Mouse (Mus musculus): ENCODE data around the gene Zg16. TPM values are rescaled to one million over a fixed set of nuclear protein-coding genes. Genes with fewer than 3 reads are reported as not detected.

Gene Zg16
- polyA plus RNA-seq, 1 experiment from 2014 or later, result not detected

DNA sequence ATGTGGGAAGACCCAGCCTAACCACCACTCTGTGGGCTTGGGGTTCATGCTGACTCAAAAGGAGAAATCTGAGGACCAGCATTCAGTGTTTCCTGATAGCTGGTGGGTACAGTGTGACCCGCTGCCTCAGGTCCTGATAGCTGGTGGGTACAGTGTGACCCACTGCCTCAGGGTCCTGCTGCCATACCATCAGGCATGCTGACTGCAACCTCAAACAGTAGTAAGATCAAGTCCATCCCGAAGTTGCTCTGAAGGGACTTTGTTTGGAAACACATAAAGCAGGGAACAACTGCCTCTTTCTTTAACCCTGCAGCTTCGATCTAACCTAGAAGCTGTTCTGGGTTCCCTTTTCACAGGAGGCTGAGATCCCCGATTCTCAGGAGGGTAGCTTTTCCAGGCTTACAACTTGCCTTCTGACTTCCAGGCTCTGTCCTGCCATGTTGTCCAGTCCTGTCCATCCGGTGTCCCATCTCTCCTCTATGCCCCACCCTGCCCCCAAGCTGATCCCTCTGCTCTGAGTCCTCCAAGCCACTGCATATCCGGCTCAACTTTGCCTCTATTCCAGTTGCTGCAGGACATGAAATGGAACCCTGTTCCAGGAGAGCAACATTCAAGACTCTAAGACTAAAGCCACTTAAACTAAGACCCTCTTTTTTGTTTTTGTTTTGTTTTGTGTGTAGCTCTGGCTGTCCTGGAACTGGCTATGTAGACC, 79.7 kb downstream of the Zg16 start:
- Histone ChIP-seq H3K27me3 (no peaks in the 10 kb centered on the region), H3K9ac (no peak overlapping the region), H3K4me3 (replicated peaks) (no peak overlapping the region), H3K36me3 (peaks cover 5% of the 10 kb centered on the region), H3K9me3 (replicated peaks) (no peaks in the 10 kb centered on the region), H3K27ac (no peak overlapping the region), H3K4me2 (no peak overlapping the region), H3K4me1 (peaks cover 20% of the 10 kb centered on the region)
- WGBS, result 85% methylated on average over 6 of the region's 6 CpGs
- ATAC-seq (replicated peaks; ENCODE audit: low FRiP score), result no peak

DNA sequence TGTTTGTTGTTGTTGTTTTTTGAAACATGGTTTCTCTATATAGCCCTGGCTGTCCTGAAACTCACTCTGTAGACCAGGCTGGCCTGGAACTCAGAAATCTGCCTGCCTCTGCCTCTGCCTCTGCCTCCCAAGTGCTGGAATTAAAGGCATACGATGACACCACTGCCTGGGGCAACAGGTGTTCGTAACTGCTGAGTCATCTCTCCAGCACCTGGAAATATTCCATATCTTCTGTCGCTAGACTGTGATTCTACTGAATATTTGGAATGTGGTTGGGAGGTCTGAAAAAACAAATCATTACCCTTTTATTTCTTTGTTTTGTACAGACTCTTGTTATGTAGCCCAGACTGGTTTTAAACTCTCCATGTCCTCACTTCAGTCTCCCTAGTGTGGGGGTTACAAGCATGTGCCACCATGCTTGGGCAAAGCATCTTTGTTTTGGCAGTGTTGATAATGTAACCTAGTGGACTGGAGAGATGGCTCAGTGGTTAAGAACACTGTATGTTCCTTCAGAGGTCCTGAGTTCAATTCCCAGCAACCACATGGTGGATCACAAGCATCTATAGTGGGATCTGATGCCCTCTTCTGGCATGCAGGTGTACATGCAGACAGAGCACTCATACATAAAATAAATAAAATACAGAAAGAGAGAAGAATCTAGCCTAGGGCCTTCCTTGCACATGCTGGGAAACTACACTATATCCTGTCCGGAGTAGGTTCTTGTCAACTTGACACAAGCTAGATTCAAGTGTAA, 82.8 kb downstream of the Zg16 start:
- Histone ChIP-seq H3K9ac (no peak overlapping the region), H3K4me3 (replicated peaks) (no peak overlapping the region), H3K36me3 (no peaks in the 10 kb centered on the region), H3K4me1 (peaks cover 12% of the 10 kb centered on the region), H3K4me2 (no peak overlapping the region), H3K9me3 (replicated peaks) (no peaks in the 10 kb centered on the region), H3K27ac (no peak overlapping the region), H3K27me3 (no peaks in the 10 kb centered on the region)
- WGBS, result 87% methylated on average over 4 of the region's 4 CpGs
- no peak for ATAC-seq (replicated peaks; ENCODE audit: low FRiP score)

DNA sequence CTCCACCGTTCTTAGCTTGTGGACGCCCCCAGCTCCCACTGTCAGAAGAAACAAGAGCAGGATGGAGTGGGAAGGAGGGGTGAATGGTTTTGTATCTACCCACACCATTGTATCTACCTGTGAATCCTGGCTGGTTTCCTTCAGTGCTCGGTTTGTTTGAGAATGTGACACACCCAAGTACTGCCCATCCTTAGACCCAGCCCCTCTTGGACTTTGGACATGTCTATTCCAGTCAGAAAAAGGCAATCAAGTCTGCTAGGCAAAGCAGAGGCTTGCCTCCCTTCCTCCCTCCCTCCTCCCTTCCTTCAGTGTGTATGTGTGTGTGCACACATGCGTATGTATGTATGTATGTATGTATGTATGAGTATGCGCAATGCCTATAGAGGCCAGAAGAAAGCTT, 83.5 kb downstream of the Zg16 start:
- WGBS, result 91% methylated on average over 5 of the region's 5 CpGs
- no peak overlapping the region for H3K9ac ChIP-seq
- no peaks in the 10 kb centered on the region for H3K36me3 ChIP-seq
- peaks cover 5% of the 10 kb centered on the region for H3K4me1 ChIP-seq
- no peak for ATAC-seq (replicated peaks; ENCODE audit: low FRiP score)
- H3K4me3 ChIP-seq (replicated peaks), result no peak overlapping the region
- H3K4me2 ChIP-seq, result no peak overlapping the region
- no peaks in the 10 kb centered on the region for H3K9me3 ChIP-seq (replicated peaks)
- H3K27ac ChIP-seq, result no peak overlapping the region
- H3K27me3 ChIP-seq, result no peaks in the 10 kb centered on the region

Small RNA genes within 50 kb of the gene (microRNA-seq; reads per million reads assigned to microRNA genes)
- gene Gm44343, result not detected

Other genes with a start within 250 kb of the Zg16 start
- gene Doc2a, start 239.9 kb downstream of the Zg16 start, polyA plus RNA-seq (2015; fragmentation: Nextera tagmentation; extraction: Ambion mirVana), result 6.6 and 11.4 TPM in 2 replicates
- 36.8 and 40.1 TPM in 2 replicates for gene Hirip3, start 225.4 kb downstream of the Zg16 start, polyA plus RNA-seq (2015; fragmentation: Nextera tagmentation; extraction: Ambion mirVana)
- 88.9 and 91.0 TPM in 2 replicates for gene Ino80e, start 225.0 kb downstream of the Zg16 start, polyA plus RNA-seq (2015; fragmentation: Nextera tagmentation; extraction: Ambion mirVana)
- gene Taok2, start 202.6 kb downstream of the Zg16 start, polyA plus RNA-seq (2015; fragmentation: Nextera tagmentation; extraction: Ambion mirVana), result 45.8 and 54.2 TPM in 2 replicates
- 28.5 and 31.6 TPM in 2 replicates for gene Tmem219, start 164.4 kb downstream of the Zg16 start, polyA plus RNA-seq (2015; fragmentation: Nextera tagmentation; extraction: Ambion mirVana)
- gene Kctd13, start 158.4 kb downstream of the Zg16 start, polyA plus RNA-seq (2015; fragmentation: Nextera tagmentation; extraction: Ambion mirVana), result 15.5 and 17.0 TPM in 2 replicates
- 0.21 TPM in 1 of 2 replicates, not detected in the other for gene Asphd1, start 137.7 kb downstream of the Zg16 start, polyA plus RNA-seq (2015; fragmentation: Nextera tagmentation; extraction: Ambion mirVana)
- 1.3 and 2.5 TPM in 2 replicates for gene Sez6l2, start 136.8 kb downstream of the Zg16 start, polyA plus RNA-seq (2015; fragmentation: Nextera tagmentation; extraction: Ambion mirVana)
- 106 and 115 TPM in 2 replicates for gene Cdipt, start 111.4 kb downstream of the Zg16 start, polyA plus RNA-seq (2015; fragmentation: Nextera tagmentation; extraction: Ambion mirVana)
- 1.4 and 1.5 TPM in 2 replicates for gene Cdiptos, start 111.2 kb downstream of the Zg16 start, polyA plus RNA-seq (2015; fragmentation: Nextera tagmentation; extraction: Ambion mirVana)
- 15.3 and 16.8 TPM in 2 replicates for gene Mvp, start 72.7 kb downstream of the Zg16 start, polyA plus RNA-seq (2015; fragmentation: Nextera tagmentation; extraction: Ambion mirVana)
- gene Pagr1b, start 70.8 kb downstream of the Zg16 start, polyA plus RNA-seq (2015; fragmentation: Nextera tagmentation; extraction: Ambion mirVana), result 0.45 TPM in 1 of 2 replicates, not detected in the other
- 44.8 and 59.5 TPM in 2 replicates for gene Pagr1a, start 70.0 kb downstream of the Zg16 start, polyA plus RNA-seq (2015; fragmentation: Nextera tagmentation; extraction: Ambion mirVana)
- 52.6 and 61.2 TPM in 2 replicates for gene Gm42742, start 66.2 kb downstream of the Zg16 start, polyA plus RNA-seq (2015; fragmentation: Nextera tagmentation; extraction: Ambion mirVana)
- 5.4 and 7.2 TPM in 2 replicates for gene Prrt2, start 66.1 kb downstream of the Zg16 start, polyA plus RNA-seq (2015; fragmentation: Nextera tagmentation; extraction: Ambion mirVana)
- gene Maz, start 60.3 kb downstream of the Zg16 start, polyA plus RNA-seq (2015; fragmentation: Nextera tagmentation; extraction: Ambion mirVana), result 64.4 and 65.8 TPM in 2 replicates
- gene Kif22, start 44.9 kb downstream of the Zg16 start, polyA plus RNA-seq (2015; fragmentation: Nextera tagmentation; extraction: Ambion mirVana), result 136 and 141 TPM in 2 replicates
- gene AI467606, start 4.0 kb upstream of the Zg16 start, polyA plus RNA-seq (2015; fragmentation: Nextera tagmentation; extraction: Ambion mirVana), result 3.3 and 3.8 TPM in 2 replicates
- gene Qprt, start 34.9 kb upstream of the Zg16 start, polyA plus RNA-seq (2015; fragmentation: Nextera tagmentation; extraction: Ambion mirVana), result 16.7 and 19.0 TPM in 2 replicates
- 0.32 and 0.37 TPM in 2 replicates for gene Spn, start 50.5 kb upstream of the Zg16 start, polyA plus RNA-seq (2015; fragmentation: Nextera tagmentation; extraction: Ambion mirVana)
- 59.3 and 66.6 TPM in 2 replicates for gene Cd2bp2, start 108.7 kb upstream of the Zg16 start, polyA plus RNA-seq (2015; fragmentation: Nextera tagmentation; extraction: Ambion mirVana)
- 23.4 and 26.7 TPM in 2 replicates for gene Tbc1d10b, start 121.1 kb upstream of the Zg16 start, polyA plus RNA-seq (2015; fragmentation: Nextera tagmentation; extraction: Ambion mirVana)
- 51.1 and 90.2 TPM in 2 replicates for gene Mylpf, start 121.6 kb upstream of the Zg16 start, polyA plus RNA-seq (2015; fragmentation: Nextera tagmentation; extraction: Ambion mirVana)
- gene Zfp553, start 145.7 kb upstream of the Zg16 start, polyA plus RNA-seq (2015; fragmentation: Nextera tagmentation; extraction: Ambion mirVana), result 41.7 and 46.1 TPM in 2 replicates
- gene Sept1, start 145.8 kb upstream of the Zg16 start, polyA plus RNA-seq (2015; fragmentation: Nextera tagmentation; extraction: Ambion mirVana), result 21.3 and 21.7 TPM in 2 replicates
- gene Zfp771, start 156.9 kb upstream of the Zg16 start, polyA plus RNA-seq (2015; fragmentation: Nextera tagmentation; extraction: Ambion mirVana), result 59.3 and 62.3 TPM in 2 replicates
- 224 and 226 TPM in 2 replicates for gene Dctpp1, start 173.4 kb upstream of the Zg16 start, polyA plus RNA-seq (2015; fragmentation: Nextera tagmentation; extraction: Ambion mirVana)
- 112 and 113 TPM in 2 replicates for gene Sephs2, start 186.7 kb upstream of the Zg16 start, polyA plus RNA-seq (2015; fragmentation: Nextera tagmentation; extraction: Ambion mirVana)
- 0.82 and 1.2 TPM in 2 replicates for gene Itgal, start 208.9 kb upstream of the Zg16 start, polyA plus RNA-seq (2015; fragmentation: Nextera tagmentation; extraction: Ambion mirVana)